Mouse (Mus musculus) testis, postnatal 10 days (tissue): ENCODE results near the gene Psma6.
"Not testable (repeated sequence)": the region's sequence is repeated elsewhere in the genome, so short reads cannot be mapped to it uniquely, and the experiment has no call there.

ENCODE experiments used
- DNase-seq: peaks from one replicate; pipeline ENCODE4 v3.0.0; 2021; ENCODE audit warnings: low spot score

The Psma6 gene

DNA sequence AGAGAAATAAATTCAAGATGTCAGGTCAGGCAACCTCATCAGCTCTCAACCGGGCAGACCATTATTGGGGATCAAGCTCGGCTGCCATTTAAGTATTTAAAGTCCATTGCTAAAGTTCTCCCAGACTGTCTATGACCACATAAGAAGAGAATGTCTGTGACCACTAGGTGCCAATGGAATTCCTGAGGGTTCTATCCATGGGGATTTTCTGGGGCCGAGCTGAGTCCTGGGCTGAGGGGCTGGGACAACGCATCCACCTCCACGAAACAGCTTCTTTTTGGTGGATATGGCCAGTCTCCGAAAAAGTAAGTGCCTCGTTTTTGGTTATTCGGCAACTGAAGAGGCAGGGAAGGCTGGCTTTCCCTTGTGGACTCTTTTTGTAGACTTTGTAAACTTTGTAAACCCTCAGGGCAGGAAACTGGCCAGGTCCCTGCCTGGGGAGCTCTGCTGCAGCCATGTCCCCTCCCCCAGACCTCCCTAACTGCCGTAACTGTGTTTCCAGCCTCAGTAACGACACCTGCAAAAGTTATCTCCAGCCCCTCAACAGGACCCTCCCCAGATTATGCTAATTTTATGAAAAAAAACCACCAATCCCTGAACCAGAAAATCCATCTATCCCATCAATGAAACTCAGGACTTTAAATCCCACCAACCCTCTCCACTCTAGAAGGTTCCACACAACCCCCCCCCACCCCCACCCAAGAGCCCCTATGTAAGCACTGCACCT lies at the start of gene Psma6:
TSS of gene Psma6 (plus strand) at position 200 of the 727 bp plus-strand sequence.
- DNase-seq, result no peak

- DNase-seq, result not testable (repeated sequence)
These were observed 45.5 kb upstream of the Psma6 start for GRCm38 (mm10) chr12:55338490-55338889.

GRCm38 (mm10) chr12:55343045-55343444 lies 41.0 kb upstream of the Psma6 start:
- not testable (repeated sequence) for DNase-seq

- DNase-seq, result no peak
These were observed 40.0 kb upstream of the Psma6 start for GRCm38 (mm10) chr12:55343998-55344397.

DNA sequence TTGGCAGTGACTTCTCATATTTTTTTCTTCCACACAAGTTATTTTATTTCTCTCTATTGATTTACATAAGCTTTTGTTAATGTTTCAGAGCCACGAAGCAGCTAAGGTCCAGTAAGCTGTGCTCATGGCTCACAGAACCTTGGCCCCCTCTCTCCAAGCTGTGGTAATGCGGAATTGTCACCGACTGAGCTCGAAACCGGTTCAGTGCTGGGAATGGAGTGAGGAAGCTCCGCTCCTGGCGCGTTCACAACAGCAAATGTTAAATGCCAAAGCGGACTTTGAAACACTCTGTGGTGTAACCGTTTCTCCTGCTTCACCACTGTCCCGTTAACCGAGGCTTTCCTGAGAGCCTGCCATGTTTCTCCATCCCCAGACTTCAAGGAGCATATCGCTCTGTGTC lies 39.4 kb upstream of the Psma6 start:
- no peak for DNase-seq

DNA sequence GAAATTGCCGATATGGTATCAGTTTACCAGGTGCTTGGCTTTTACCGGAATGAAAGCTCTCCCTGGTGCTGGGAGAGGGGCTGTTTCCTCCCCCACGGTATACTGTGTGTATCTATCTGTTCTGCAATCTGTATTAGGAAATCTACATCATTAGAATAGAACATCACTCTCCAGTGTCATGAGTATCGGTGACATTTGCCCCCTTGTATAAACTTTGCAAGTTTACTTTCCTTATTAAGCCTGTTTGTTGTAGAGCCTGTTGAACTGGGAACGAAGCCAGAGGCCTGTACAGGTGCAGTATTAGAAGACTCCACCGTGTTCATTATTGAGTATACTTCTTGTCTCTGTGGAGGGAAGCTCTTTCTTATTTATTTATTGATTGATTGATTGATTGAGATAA lies 30.6 kb upstream of the Psma6 start:
- no peak for DNase-seq

GRCm38 (mm10) chr12:55354904-55355303 lies 29.1 kb upstream of the Psma6 start:
- DNase-seq, result no peak

DNA sequence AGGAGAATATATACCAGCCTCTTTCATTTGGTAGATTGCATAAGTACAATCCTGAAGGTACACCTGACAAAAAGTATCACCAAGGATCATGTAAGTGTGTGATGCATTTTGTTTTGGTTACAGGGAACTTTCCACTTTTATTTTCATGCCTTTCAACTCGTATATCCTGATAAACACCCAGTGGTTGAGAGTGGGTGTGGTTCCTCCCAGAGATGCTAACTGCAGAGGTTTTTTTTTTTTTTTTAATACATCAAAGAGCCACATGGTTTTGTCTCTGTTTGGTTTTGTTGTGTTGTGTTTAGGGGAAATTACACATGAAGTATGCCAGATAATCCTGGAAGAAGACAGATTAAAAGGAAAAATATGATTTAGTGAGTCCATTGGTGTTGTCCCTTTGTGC lies 26.7 kb upstream of the Psma6 start:
- no peak for DNase-seq

DNA sequence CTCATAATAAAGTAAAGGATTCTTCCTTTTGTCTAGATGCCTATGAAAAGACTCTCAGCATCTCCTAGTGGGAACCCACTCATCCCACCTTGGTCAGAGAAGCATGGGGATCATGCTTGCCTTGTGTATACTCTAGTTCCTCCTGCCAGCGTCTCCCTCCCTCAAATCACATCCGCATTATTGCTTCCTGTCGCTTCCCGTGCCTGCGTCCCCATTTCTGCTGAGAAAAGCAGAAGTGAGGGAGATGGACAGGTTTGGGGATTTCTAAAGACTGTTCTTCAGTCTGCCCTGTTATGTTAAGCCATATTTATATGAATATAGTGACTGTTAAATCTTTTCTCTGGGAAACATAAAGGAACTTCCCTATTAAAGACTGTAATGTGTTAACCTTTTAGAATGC lies 23.1 kb upstream of the Psma6 start:
- no peak for DNase-seq

DNA sequence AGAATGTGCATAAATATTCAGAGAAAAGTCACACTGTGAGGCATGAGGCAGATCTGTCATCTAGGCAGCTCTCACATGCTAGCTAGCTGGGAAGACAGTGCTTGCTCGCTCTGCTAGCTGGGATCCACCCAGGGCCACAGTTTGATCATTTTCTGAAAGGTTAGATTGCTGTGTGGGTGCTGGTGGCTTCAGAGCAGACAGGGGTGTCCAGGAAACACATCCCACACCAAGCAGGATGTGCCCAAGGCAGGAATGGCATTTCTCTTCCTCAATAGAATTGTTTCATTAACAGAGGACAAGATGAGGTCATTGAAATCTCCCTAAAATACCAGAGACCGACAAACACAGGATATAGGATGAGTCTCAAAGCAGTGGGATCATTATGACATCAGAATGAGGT lies 18.9 kb upstream of the Psma6 start:
- DNase-seq, result no peak

- DNase-seq, result no peak
These were observed 11.5 kb upstream of the Psma6 start for GRCm38 (mm10) chr12:55372424-55373055.

DNA sequence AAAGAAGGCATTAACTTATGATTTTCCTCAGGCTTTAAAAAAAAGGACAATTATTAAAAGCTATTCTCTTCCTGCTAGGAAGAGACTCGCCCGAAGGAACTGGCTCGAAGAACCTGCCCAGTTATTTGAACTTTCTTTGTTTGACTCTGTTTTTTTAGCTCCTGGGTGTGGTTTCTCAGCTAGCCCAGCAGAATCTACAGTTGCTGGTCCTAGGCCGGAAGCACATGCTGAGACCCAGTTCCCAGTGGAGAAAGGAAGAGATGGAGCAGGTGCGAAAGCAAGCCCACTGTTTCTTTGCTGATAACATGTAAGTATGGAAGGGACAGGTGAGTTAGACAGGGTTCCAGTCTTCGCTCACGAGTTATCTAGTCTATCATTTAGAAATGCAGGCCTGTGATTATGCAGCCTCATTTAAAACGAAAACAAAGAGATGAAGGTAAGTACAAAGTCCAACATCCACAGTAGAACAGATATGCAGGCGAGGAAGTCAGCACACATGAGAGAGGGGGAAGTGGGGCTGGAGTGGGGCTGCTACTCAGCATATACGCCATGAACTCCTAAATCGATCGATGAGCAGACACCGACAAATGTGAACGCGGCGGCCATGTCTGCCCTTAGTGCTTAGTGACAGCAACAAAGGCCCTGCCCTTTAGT lies 6.9 kb upstream of the Psma6 start:
- no peak for DNase-seq

GRCm38 (mm10) chr12:55377610-55377980 lies 6.4 kb upstream of the Psma6 start:
- DNase-seq, result no peak

- no peak for DNase-seq
These were observed 804 bp downstream of the Psma6 start for GRCm38 (mm10) chr12:55384826-55385225.

DNA sequence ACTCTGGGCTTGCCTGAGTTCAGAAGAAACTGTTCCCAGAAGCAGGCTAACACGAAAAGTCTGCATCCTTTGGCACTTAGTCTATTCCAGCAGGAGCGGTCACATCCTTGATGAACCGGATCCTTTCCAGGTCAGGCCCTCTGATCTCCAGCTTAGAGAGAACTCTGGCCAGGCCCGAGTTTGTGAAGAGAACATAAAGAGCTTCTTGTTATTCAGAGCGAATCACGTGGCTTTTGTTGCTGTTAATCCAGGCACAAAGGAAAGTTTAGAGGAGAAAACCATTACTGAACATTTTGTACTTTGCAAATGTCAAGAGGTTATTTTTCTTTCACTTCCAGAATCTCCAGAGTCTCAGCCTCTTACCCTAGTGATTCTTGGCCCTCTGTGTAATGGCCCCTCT lies 1.9 kb downstream of the Psma6 start:
- DNase-seq, result peak; percentile 64

- no peak for DNase-seq
These were observed 2.4 kb downstream of the Psma6 start for GRCm38 (mm10) chr12:55386456-55386855.

- no peak for DNase-seq
These were observed 3.2 kb downstream of the Psma6 start for GRCm38 (mm10) chr12:55387083-55387787.

DNA sequence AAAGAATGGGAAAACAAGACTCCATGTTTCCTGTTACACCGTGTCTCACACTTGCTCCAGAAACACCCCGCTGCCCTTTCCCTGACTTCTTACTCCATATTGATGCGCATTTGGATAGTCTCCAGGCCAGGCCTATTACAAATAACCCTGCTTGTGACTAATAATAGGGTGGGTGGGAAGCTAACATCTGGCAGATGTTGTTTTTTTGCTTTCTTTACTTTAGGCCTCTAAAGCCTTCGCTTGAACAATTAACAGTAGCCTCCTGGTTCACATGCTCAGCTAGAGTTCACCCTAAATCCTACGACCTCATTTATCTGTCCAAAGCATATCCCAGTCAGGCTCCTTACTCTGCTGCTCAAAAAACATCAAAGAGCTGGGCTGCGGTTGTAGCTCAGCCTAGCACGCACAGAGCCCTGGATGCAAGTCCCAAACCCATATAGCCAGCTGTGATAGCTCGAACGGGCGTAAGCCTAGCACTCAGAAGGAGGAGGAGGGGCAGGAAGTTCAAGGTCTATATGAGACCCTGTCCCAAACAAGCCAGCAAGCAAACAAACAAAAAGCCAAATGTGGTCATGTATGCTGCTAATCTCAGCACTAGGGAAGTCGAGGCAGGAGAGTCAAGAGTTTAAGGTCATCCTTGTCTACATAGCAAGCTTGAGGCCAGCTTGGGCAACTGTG lies 3.9 kb downstream of the Psma6 start:
- no peak for DNase-seq

DNA sequence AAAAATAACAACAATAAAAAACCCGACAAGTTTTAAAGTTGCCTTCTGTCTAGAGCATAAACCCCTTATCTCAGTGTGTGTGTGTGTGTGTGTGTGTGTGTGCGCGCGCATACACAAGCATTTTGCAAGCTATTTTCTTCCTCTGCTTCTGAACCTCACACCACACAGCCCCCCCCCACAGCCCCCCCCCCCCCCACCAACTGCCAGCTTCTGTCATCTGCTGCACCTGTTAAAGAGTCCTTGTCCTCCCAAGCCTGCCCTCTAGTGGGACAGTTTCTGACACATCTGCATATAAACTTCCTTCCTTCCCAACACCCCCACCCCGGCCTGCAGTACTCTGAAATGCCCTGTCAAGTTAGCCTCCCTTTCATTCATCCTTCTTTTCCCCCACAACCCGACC lies 4.5 kb downstream of the Psma6 start:
- DNase-seq, result peak; percentile 75

- no peak for DNase-seq
These were observed 5.4 kb downstream of the Psma6 start for GRCm38 (mm10) chr12:55389132-55390081.

DNA sequence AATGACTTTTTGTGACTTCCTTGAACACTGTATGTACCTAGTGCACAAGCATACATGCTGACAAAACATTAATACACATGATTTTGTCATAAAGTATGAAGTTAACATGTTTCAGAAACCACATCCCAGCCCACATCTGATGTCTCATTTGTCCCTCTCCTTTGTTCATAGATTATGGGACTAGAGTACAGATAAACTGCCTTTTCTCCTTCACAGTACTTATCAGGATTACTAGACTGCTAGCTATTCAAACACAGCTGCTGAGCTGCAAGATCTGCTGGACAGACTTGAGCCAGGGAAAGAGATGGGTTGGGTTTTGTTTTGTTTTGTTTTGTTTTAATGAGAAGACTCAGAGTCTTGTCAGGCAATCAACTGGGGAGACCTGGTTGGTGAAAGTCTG lies 8.1 kb downstream of the Psma6 start:
- DNase-seq, result no peak
